Mouse (Mus musculus) midbrain, embryonic 12.5 days (tissue): ENCODE results near the gene Dok3. TPM values are rescaled to one million over a fixed set of nuclear protein-coding genes. Genes with fewer than 3 reads are reported as not detected.

Source experiments
- microRNA-seq: library from miRNA; unstranded; fragments of <30 nt; microRNA quantifications from one replicate; pipeline ENCODE4, GENCODE M21; 2017
- polyA plus RNA-seq: library from polyadenylated mRNA; unstranded; fragments of >200 nt; fragmentation: Nextera tagmentation; extraction: Ambion mirVana; gene quantifications from 2 replicates; pipeline ENCODE4 v1.2.1, GENCODE M21; 2016

The Dok3 gene
- polyA plus RNA-seq, 1 experiment from 2014 or later = 2.9 TPM

Small RNA genes lying within 50 kb of the gene (microRNA-seq; reads per million reads assigned to microRNA genes)
- 170 reads per million, percentile 59 among the genes with 10 or more reads in this experiment for gene Mir6944
- 2.1 reads per million for gene Mir6945

Other genes starting within 250 kb of the Dok3 start
- 317 and 349 TPM in 2 replicates for gene Prelid1, start 208.8 kb downstream of the Dok3 start, polyA plus RNA-seq
- 99.6 and 111 TPM in 2 replicates for gene Rab24, start 207.3 kb downstream of the Dok3 start, polyA plus RNA-seq
- 28.7 and 32.1 TPM in 2 replicates for gene Mxd3, start 199.5 kb downstream of the Dok3 start, polyA plus RNA-seq
- gene Lman2, start 166.5 kb downstream of the Dok3 start, polyA plus RNA-seq = 91.8 and 94.7 TPM in 2 replicates
- 0.47 and 0.59 TPM in 2 replicates for gene Rgs14, start 159.6 kb downstream of the Dok3 start, polyA plus RNA-seq
- 0.06 TPM in 1 of 2 replicates, not detected in the other for gene Slc34a1, start 131.1 kb downstream of the Dok3 start, polyA plus RNA-seq
- not detected in 2 replicates for gene Pfn3, start 114.1 kb downstream of the Dok3 start, polyA plus RNA-seq
- not detected in 2 replicates for gene F12, start 102.5 kb downstream of the Dok3 start, polyA plus RNA-seq
- gene Grk6, start 84.2 kb downstream of the Dok3 start, polyA plus RNA-seq = 53.1 and 58.5 TPM in 2 replicates
- 2.0 and 2.3 TPM in 2 replicates for gene Prr7, start 65.0 kb downstream of the Dok3 start, polyA plus RNA-seq
- 558 and 585 TPM in 2 replicates for gene Dbn1, start 41.2 kb downstream of the Dok3 start, polyA plus RNA-seq
- gene Pdlim7, start 15.6 kb downstream of the Dok3 start, polyA plus RNA-seq = 140 and 156 TPM in 2 replicates
- 64.6 and 73.4 TPM in 2 replicates for gene Ddx41, start 7.4 kb upstream of the Dok3 start, polyA plus RNA-seq
- 67.2 and 67.7 TPM in 2 replicates for gene Fam193b, start 41.8 kb upstream of the Dok3 start, polyA plus RNA-seq
- 105 and 108 TPM in 2 replicates for gene Tmed9, start 44.4 kb upstream of the Dok3 start, polyA plus RNA-seq
- gene B4galt7, start 70.6 kb upstream of the Dok3 start, polyA plus RNA-seq = 40.4 and 41.9 TPM in 2 replicates
- 68.0 and 73.9 TPM in 2 replicates for gene Caml, start 93.7 kb upstream of the Dok3 start, polyA plus RNA-seq
- 41.7 and 43.0 TPM in 2 replicates for gene Ddx46, start 105.7 kb upstream of the Dok3 start, polyA plus RNA-seq
- gene B230219D22Rik, start 163.8 kb upstream of the Dok3 start, polyA plus RNA-seq = 71.4 and 74.5 TPM in 2 replicates
- gene Txndc15, start 185.4 kb upstream of the Dok3 start, polyA plus RNA-seq = 90.9 and 99.6 TPM in 2 replicates
- gene Pcbd2, start 198.1 kb upstream of the Dok3 start, polyA plus RNA-seq = 23.9 and 30.0 TPM in 2 replicates